Mouse (Mus musculus): Measurements from ENCODE around the gene Alkal2.

- no peak for TF ChIP-seq CTCF (IDR thresholded peaks at IDR 0.05; ENCODE audit: borderline replicate concordance, insufficient read depth, low read length)
- no peak for TF ChIP-seq POLR2A (IDR thresholded peaks at IDR 0.05; ENCODE audit: low read depth, low read length)
Observed at GRCm38 (mm10) chr12:30912840-30913239, 28.7 kb downstream of the Alkal2 start.
